Mouse (Mus musculus) heart, embryonic 14.5 days (tissue): Measurements from ENCODE around the gene Stx1a. TPM values are rescaled to one million over a fixed set of nuclear protein-coding genes. Genes with fewer than 3 reads are reported as not detected.
"Not testable (repeated sequence)": the region's sequence is repeated elsewhere in the genome, so short reads cannot be mapped to it uniquely, and the experiment has no call there.

ENCODE experiments used
- ATAC-seq: fragments of 200-750 bp; cut with Nextera tagmentation; 2 replicates; pipeline ENCODE4 v1.8.0; 2017; ENCODE audit warnings: low read depth, moderate TSS enrichment; ENCODE audit not compliant: insufficient number of reproducible peaks, insufficient read depth, low FRiP score
- H3K27ac ChIP-seq, 2 experiments: fragments of 200-500 bp in 1 of 2; fragments of 300-500 bp in 1 of 2; sonication (generic) in 1 of 2; replicated peaks in 1 of 2; 2 replicates each; pipeline ENCODE4 v1.5.1; 2012 to 2014; ENCODE audit warnings: low read depth in 2 of 2, low read length in 2 of 2, control low read depth in 1 of 2, mild to moderate bottlenecking in 1 of 2, mixed read lengths in 1 of 2; ENCODE audit not compliant: control insufficient read depth in 1 of 2, insufficient read depth in 1 of 2
- H3K27me3 ChIP-seq: fragments of 300-500 bp; sonication (generic); 2 replicates; pipeline ENCODE4 v1.6.1; 2014; ENCODE audit warnings: mild to moderate bottlenecking, low read length, control low read depth; ENCODE audit not compliant: control insufficient read depth, insufficient read depth
- H3K36me3 ChIP-seq: fragments of 300-500 bp; sonication (generic); 2 replicates; pipeline ENCODE4 v1.6.1; 2014; ENCODE audit warnings: mild to moderate bottlenecking, control low read depth, low read length, mixed read lengths; ENCODE audit not compliant: control insufficient read depth, insufficient read depth
- H3K4me1 ChIP-seq, 2 experiments: fragments of 200-500 bp in 1 of 2; fragments of 300-500 bp in 1 of 2; sonication (generic) in 1 of 2; 2 replicates each; pipeline ENCODE4 v1.6.1; 2012 to 2014; ENCODE audit warnings: low read length in 2 of 2, control low read depth in 1 of 2, mixed read lengths in 1 of 2; ENCODE audit not compliant: control insufficient read depth in 2 of 2, insufficient read depth in 2 of 2
- H3K4me2 ChIP-seq: fragments of 300-500 bp; sonication (generic); 2 replicates; pipeline ENCODE4 v1.6.1; 2014; ENCODE audit warnings: mild to moderate bottlenecking, low read length
- H3K4me3 ChIP-seq, 2 experiments: fragments of 200-500 bp in 1 of 2; fragments of 300-500 bp in 1 of 2; sonication (generic) in 1 of 2; 2 replicates each; pipeline ENCODE4 v1.5.1; 2012 to 2014; ENCODE audit warnings: low read length in 2 of 2, mild to moderate bottlenecking in 2 of 2, control low read depth in 1 of 2, low read depth in 1 of 2, moderate library complexity in 1 of 2; ENCODE audit not compliant: control insufficient read depth in 1 of 2, insufficient read depth in 1 of 2
- H3K9ac ChIP-seq: fragments of 300-500 bp; sonication (generic); 2 replicates; pipeline ENCODE4 v1.6.1; 2014; ENCODE audit warnings: mild to moderate bottlenecking, low read length
- H3K9me3 ChIP-seq: fragments of 300-500 bp; sonication (generic); 2 replicates; pipeline ENCODE4 v1.6.1; 2016; ENCODE audit warnings: low read length, control low read depth; ENCODE audit not compliant: control insufficient read depth
- WGBS: fragments of 180-500 bp; shearing (Covaris S2); extraction: QIAGEN DNeasy Blood & Tissue Kit; methylation state at CpG from one replicate; pipeline ENCODE4 v1.1.7; 2014; 5-methylcytosine and 5-hydroxymethylcytosine counted together
- polyA plus RNA-seq: library from polyadenylated mRNA; unstranded; fragments of >200 nt; fragmentation: Nextera tagmentation; extraction: Ambion mirVana; gene quantifications from 2 replicates; pipeline ENCODE4 v1.2.1, GENCODE M21; 2014

Stx1a gene
- polyA plus RNA-seq, 1 experiment from 2014 or later: 6.4 TPM

DNA sequence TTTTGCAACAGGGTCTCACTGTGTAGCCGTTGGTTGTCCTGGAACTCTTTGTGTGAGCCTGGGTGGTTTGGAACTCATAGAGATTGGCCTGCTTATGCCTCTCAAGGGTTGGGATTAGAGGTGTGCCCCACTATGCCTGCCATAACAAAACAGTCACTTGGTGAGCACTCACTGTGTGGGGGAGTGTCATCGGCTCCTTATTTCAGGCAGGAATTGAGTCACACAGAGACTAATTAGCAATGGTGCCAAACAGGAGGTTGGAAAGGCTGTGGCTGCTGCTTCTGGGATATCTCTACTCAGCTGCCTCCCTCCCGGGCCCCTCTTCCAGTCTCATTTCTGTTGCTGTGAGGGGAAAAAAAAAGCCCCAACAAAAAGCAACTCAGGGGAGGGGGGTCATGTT, 21.3 kb downstream of the Stx1a start:
- peaks cover 54% of the 10 kb centered on the region for H3K36me3 ChIP-seq
- no peak overlapping the region for H3K4me3 ChIP-seq
- no peak overlapping the region for H3K9ac ChIP-seq
- no peak for ATAC-seq
- 88% methylated on average over 3 of the region's 3 CpGs for WGBS
- no peak overlapping the region for H3K4me2 ChIP-seq
- H3K27ac ChIP-seq: no peak overlapping the region
- peaks cover 11 to 12% of the 10 kb centered on the region in 2 experiments for H3K4me1 ChIP-seq
- no peaks in the 10 kb centered on the region for H3K27me3 ChIP-seq
- H3K9me3 ChIP-seq: no peaks in the 10 kb centered on the region

DNA sequence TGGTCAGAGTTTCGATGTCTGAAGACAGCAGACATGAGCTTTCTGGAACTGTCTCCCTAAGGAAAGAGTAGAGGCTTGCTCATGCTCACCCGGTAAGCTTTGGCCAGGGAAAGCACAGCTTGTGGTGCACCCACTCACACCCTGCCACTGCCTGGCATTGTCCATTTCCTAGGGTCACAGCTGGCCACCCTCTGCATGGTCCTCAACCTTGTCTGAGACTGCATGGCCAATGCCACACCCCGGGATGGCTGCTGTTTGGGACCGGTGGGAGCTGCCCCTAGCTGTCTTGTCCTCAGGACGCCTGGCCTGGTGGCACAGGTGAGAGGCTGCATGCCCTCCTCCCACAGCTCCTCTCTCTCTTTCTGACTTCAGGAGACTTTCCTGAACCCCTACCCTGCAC, 25.3 kb downstream of the Stx1a start:
- H3K4me3 ChIP-seq: no peak overlapping the region
- peaks cover 72% of the 10 kb centered on the region for H3K36me3 ChIP-seq
- H3K9me3 ChIP-seq: no peaks in the 10 kb centered on the region

DNA sequence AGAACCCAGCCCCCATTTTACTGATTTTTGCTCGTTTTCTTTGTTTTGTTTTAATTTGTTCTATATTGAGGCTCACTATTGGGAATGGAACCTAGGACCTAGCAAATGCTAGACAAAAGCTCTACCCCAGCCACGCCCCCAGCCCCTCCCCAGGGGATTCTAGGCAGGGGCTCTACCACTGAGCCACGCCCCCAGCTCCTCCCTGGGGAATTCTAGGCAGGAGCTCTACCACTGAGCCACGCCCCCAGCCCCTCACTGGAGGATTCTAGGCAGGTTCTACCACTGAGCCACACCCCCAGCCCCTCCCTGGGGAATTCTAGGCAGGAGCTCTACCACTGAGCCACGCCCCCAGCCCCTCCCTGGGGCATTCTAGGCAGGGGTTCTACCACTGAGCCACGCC, 26.0 kb downstream of the Stx1a start:
- peaks cover 77% of the 10 kb centered on the region for H3K36me3 ChIP-seq
- not testable (repeated sequence) for H3K27me3 ChIP-seq, H3K4me3 ChIP-seq, H3K27ac ChIP-seq, ATAC-seq, H3K9ac ChIP-seq, H3K4me2 ChIP-seq, H3K4me1 ChIP-seq, H3K9me3 ChIP-seq
- WGBS: 82% methylated on average over 6 of the region's 6 CpGs

More for the DNA sequence above, 25.3 kb downstream of the Stx1a start:
- H3K4me1 ChIP-seq: no peaks in the 10 kb centered on the region
- no peak overlapping the region for H3K4me2 ChIP-seq
- no peak; the same call in 1 of the 2 replicates for ATAC-seq
- no peak overlapping the region for H3K9ac ChIP-seq
- no peaks in the 10 kb centered on the region for H3K27me3 ChIP-seq
- 90% methylated on average over 5 of the region's 5 CpGs for WGBS
- no peak overlapping the region for H3K27ac ChIP-seq

DNA sequence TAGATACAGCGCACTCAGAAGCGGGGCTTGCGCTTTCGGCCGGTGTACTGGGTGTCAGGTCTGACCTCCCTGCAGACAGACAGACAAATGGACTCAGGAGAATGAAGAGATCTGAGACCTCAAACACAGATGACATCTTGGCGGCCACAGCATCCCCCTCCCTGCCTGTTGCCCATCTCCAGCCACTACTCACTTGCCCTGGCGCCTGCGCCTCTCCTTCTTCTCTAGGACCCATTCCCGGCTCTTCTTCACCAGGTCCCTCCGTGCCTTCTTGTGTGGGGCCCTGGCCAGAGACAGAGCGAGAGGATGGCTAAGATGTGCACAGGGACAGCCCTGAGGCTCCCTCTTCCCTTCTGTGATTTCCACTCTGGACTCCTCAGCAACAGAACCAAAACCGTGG, 30.1 kb downstream of the Stx1a start:
- peaks cover 80% of the 10 kb centered on the region for H3K36me3 ChIP-seq
- no peak overlapping the region for H3K27ac ChIP-seq
- H3K9ac ChIP-seq: no peak overlapping the region
- no peaks in the 10 kb centered on the region for H3K27me3 ChIP-seq
- 57% methylated on average over 12 of the region's 12 CpGs for WGBS
- H3K9me3 ChIP-seq: no peaks in the 10 kb centered on the region
- no peak overlapping the region for H3K4me2 ChIP-seq
- H3K4me1 ChIP-seq: no peaks in the 10 kb centered on the region
- ATAC-seq: no peak
- H3K4me3 ChIP-seq: no peak overlapping the region

DNA sequence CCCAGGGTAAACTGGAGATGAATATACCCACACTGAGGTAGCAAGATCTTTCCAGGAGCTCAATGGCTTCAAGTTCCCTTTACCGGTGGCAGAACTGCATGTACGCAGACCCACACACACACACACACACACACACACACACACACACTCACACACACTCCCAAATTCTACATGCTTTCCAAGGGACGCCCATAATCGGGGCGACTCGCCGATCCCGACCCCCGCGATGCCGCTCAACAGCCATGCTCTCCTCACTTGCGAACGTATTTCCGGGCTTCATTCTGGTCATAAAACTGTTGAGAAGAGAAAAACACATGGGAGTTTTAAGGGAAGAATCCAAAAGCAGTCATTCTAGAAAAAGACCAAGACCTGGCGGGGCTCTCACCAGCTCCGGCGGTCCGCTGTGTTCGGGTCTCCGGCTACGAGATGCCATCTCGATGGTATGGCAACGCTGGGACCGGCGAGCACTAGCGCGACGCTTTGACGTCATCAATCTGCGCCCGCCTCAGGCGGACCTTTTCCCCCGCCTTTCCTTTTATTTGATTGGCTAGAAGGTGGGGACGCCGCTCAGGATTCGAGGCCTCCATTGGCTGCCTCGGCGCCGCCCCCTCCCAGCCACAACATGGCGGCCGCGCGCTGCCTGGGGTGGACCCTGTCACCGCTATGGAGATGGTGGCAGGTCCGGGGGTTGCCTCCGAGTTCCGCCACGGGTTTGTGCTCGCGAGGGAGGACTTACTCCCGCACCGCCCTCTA, 40.5 kb downstream of the Stx1a start, which contains the start of gene Dnajc30:
Dnajc30 (plus strand) TSS at position 574 of the 753 bp plus-strand sequence.
- peaks cover 32% of the 10 kb centered on the region for H3K36me3 ChIP-seq
- H3K27ac ChIP-seq: peak within 1 kb of the TSS; percentile 25 to 45; a peak in 1 of 4 replicates

DNA sequence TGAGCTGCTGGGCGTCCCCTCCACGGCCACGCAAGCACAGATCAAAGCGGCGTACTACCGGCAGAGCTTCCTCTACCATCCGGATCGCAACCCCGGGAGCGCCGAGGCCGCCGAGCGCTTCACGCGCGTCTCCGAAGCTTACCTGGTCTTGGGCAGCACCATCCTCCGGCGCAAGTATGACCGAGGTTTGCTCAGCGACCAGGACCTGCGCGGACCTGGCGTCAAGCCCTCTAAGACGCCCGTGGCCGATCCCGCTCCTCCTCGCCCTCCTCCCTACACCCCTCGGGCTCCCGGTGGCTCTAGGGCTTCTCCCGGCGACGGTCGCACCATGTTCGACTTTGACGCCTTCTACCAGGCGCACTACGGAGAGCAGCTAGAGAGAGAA, 41.1 kb downstream of the Stx1a start:
- Histone ChIP-seq H3K27ac (peak overlapping the region; percentile 25 to 45; a peak in 1 of 4 replicates), H3K4me3 (peak overlapping the region; percentile 86 to 90), H3K9me3 (no peaks in the 10 kb centered on the region), H3K27me3 (no peaks in the 10 kb centered on the region), H3K4me1 (peaks cover 6 to 10% of the 10 kb centered on the region in 2 experiments; a peak in 2 of 4 replicates), H3K9ac (peak overlapping the region; percentile 81), H3K36me3 (peaks cover 26% of the 10 kb centered on the region), H3K4me2 (peak overlapping the region; percentile 97)
- peak; percentile 28; the same call in 1 of the 2 replicates for ATAC-seq
- WGBS: under 1% methylated on average over 40 of the region's 40 CpGs

More for the DNA sequence above, 40.5 kb downstream of the Stx1a start, which contains the start of gene Dnajc30:
- under 1% methylated on average over 52 of the region's 52 CpGs for WGBS
- peak within 1 kb of the TSS; percentile 86 to 90 for H3K4me3 ChIP-seq
- H3K4me1 ChIP-seq: peaks cover 6 to 10% of the 10 kb centered on the region in 2 experiments; a peak in 2 of 4 replicates
- no peaks in the 10 kb centered on the region for H3K27me3 ChIP-seq
- peak within 1 kb of the TSS; percentile 97 for H3K4me2 ChIP-seq
- H3K9ac ChIP-seq: peak within 1 kb of the TSS; percentile 81
- H3K9me3 ChIP-seq: no peaks in the 10 kb centered on the region
- ATAC-seq: peak; percentile 94

DNA sequence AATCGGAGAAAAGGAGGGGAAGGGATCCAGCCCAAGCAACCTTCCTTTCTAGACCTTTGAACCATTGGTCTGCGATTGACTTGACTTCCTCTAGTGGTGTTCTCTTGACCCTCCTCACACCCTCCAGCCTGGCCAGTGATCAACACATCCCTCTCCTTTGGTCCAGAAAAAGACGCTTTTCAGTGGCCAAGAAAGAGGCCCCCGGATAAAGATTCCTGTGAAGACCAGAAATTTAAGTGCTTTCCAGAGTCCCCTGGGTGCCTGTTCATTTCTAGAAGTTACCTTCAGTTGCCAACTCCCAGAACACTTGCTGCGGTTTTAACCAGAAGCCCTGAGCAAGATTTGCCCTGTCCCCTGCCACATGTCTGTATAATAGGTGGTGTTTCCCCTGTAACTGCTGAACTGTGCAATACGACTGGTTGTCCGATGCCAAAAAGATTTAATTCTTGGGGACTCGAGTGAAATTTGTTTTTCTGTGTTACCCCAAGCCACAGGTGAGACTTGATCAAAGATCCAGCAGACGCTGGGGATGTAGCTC, 41.7 kb downstream of the Stx1a start, which contains the start of gene Bud23:
Bud23 (minus strand) TSS at position 51 of the 538 bp plus-strand sequence.
- Histone ChIP-seq H3K36me3 (peaks cover 20% of the 10 kb centered on the region), H3K27ac (peak within 1 kb of the TSS; percentile 25 to 45; a peak in 1 of 4 replicates), H3K4me3 (peak within 1 kb of the TSS; percentile 86 to 90), H3K4me2 (peak within 1 kb of the TSS; percentile 97), H3K4me1 (peaks cover 6 to 10% of the 10 kb centered on the region in 2 experiments; a peak in 2 of 4 replicates), H3K9ac (peak within 1 kb of the TSS; percentile 81)
- not testable (repeated sequence) for ATAC-seq, H3K27me3 ChIP-seq, H3K9me3 ChIP-seq
- WGBS: 69% methylated on average over 9 of the region's 9 CpGs
